Mouse (Mus musculus) kidney, adult 2 months (tissue): ENCODE measurements around the gene Wipi2.

Source experiments
- CTCF ChIP-seq: fragments of 200-500 bp; conservative IDR thresholded peaks from 2 replicates; pipeline ENCODE4 v1.5.1; 2011; ENCODE audit warnings: low read depth, mild to moderate bottlenecking, control low read depth, low read length, moderate library complexity, mixed read lengths; ENCODE audit not compliant: insufficient read depth, insufficient read length
- POLR2A ChIP-seq: fragments of 200-500 bp; IDR thresholded peaks from one replicate; pipeline ENCODE4 v1.6.1; 2011; ENCODE audit warnings: low read depth, low read length, control low read depth

DNA sequence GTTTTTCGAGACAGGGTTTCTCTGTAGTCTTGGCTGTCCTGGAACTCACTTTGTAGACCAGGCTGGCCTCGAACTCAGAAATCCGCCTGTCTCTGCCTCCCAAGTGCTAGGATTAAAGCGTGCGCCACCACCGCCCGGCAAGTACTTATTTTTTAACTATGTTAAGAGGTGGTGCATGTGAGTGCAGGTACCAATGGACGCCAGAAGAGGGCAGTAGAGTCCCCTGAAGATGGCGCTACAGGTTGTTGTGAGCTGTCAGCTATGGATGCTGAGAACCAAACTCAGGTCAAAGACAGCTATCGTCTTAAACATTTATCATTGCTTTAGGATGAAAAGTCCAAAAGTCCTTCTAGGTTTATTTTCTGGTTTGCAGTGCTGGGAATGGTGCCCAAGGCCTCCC, 49.3 kb upstream of the Wipi2 start:
- TF ChIP-seq CTCF = 0 out of 2 replicates have a peak, but pooled peaks have one; percentile 15
- no peak for TF ChIP-seq POLR2A
